Mouse (Mus musculus) small intestine, adult 2 months (tissue): ENCODE results near the gene Lcmt1.

ENCODE experiments used
- CTCF ChIP-seq: fragments of 200-500 bp; IDR thresholded peaks from 2 replicates; pipeline ENCODE4 v1.5.1; 2012; ENCODE audit warnings: low read depth, mild to moderate bottlenecking, control low read depth, inconsistent platforms, low read length, moderate library complexity, mixed read lengths; ENCODE audit not compliant: insufficient replicate concordance, insufficient read length; ENCODE audit errors: extremely low read depth
- POLR2A ChIP-seq: fragments of 200-500 bp; IDR thresholded peaks from 2 replicates; pipeline ENCODE4 v1.6.1; 2012; ENCODE audit warnings: low read depth, mild to moderate bottlenecking, control low read depth, inconsistent platforms, low read length, moderate library complexity

- TF ChIP-seq CTCF (no peak), POLR2A (no peak)
Observed at GRCm38 (mm10) chr7:123424281-123424680, 54.7 kb downstream of the Lcmt1 start.
